Mouse (Mus musculus) heart, postnatal 0 days (tissue): ENCODE measurements at regions not wholly inside any gene's neighbourhood (a gene's known extent, or its start where the extent isn't known, plus 50 kb on each side); places are given as distances from the start of the nearest gene placed in this dataset.

Experiments
- CTCF ChIP-seq: IDR thresholded peaks from 2 replicates; pipeline ENCODE4 v1.5.1; 2016; ENCODE audit warnings: antibody characterized with exemption, control low read depth, low read depth
- EP300 ChIP-seq: IDR thresholded peaks from 2 replicates; pipeline ENCODE4 v1.6.1; 2016; ENCODE audit warnings: antibody characterized with exemption, low read depth

- TF ChIP-seq CTCF = no peak
- no peak for TF ChIP-seq EP300
Measured at GRCm38 (mm10) chr2:138702783-138703182, 446.4 kb downstream of the Btbd3 start.
